Mouse (Mus musculus): Measurements from ENCODE around the gene Yif1b. TPM values are rescaled to one million over a fixed set of nuclear protein-coding genes. Genes with fewer than 3 reads are reported as not detected.

The Yif1b gene
- total and polyA plus RNA-seq, 3 experiments = 94.8 to 143 TPM; not detected in 1

GRCm38 (mm10) chr7:29288942-29289638, 51.0 kb downstream of the Yif1b start, which contains the start of gene Ppp1r14a:
Gene Ppp1r14a (plus strand): TSS chr7:29289308.
- peaks cover 14 to 21% of the 10 kb centered on the region in 2 experiments for H3K4me1 ChIP-seq (ENCODE audit: control insufficient read depth in 1 of 2, insufficient read depth in 2 of 2, low read length in 2 of 2)
- no peak within 1 kb of the TSS for H3K27ac ChIP-seq (ENCODE audit: control insufficient read depth, low read depth, low read length)
- peak; percentile 77 to 91 (median 79) for TF ChIP-seq CTCF (IDR thresholded peaks at IDR 0.05 in 2 of 3, conservative IDR thresholded peaks at IDR 0.05 in 1 of 3; ENCODE audit: control insufficient read depth in 1 of 3, insufficient read depth in 1 of 3, low read depth in 2 of 3, low read length in 3 of 3, poor library complexity in 1 of 3, severe bottlenecking in 1 of 3)
- TF ChIP-seq NELFE (IDR thresholded peaks at IDR 0.05; ENCODE audit: low read depth, low read length) = peak; percentile 42
- TF ChIP-seq BHLHE40 (IDR thresholded peaks at IDR 0.05; ENCODE audit: borderline replicate concordance, low read depth, low read length) = 0 out of 2 replicates have a peak, but pooled peaks have one; percentile 30
- peak; percentile 70 for TF ChIP-seq SIN3A (IDR thresholded peaks at IDR 0.05; ENCODE audit: low read length)
- peak; percentile 47; the same call in 1 of the 2 replicates for TF ChIP-seq MXI1 (IDR thresholded peaks at IDR 0.05; ENCODE audit: low read depth, low read length)
- no peak for TF ChIP-seq GATA1 (IDR thresholded peaks at IDR 0.05; ENCODE audit: low read depth, low read length)
- peak; percentile 36; the same call in 1 of the 2 replicates for TF ChIP-seq ZC3H11A (IDR thresholded peaks at IDR 0.05; ENCODE audit: low read depth, low read length)
- TF ChIP-seq USF2 (IDR thresholded peaks at IDR 0.05; ENCODE audit: borderline replicate concordance in 1 of 2, insufficient read depth in 1 of 2, low read depth in 1 of 2, low read length in 2 of 2) = no peak
- 0 out of 2 replicates have a peak, but pooled peaks have one; percentile 8 for TF ChIP-seq ELF1 (IDR thresholded peaks at IDR 0.05; ENCODE audit: low read depth, low read length)
- peak; percentile 43; the same call in 1 of the 2 replicates for TF ChIP-seq HCFC1 (IDR thresholded peaks at IDR 0.05; ENCODE audit: low read depth, low read length)
- TF ChIP-seq NRF1 (IDR thresholded peaks at IDR 0.05; ENCODE audit: insufficient read depth, low read depth, low read length, poor library complexity, severe bottlenecking) = peak; percentile 31; the same call in 1 of the 2 replicates
- 0 out of 2 replicates have a peak, but pooled peaks have one; percentile 42 for TF ChIP-seq ZMIZ1 (IDR thresholded peaks at IDR 0.05; ENCODE audit: low read depth, low read length)
- peak; percentile 21 to 59; a peak in 2 of 4 replicates for TF ChIP-seq POLR2A (IDR thresholded peaks at IDR 0.05; ENCODE audit: control insufficient read depth in 1 of 2, insufficient read depth in 1 of 2, low read depth in 1 of 2, low read length in 2 of 2, poor library complexity in 1 of 2)
- TF ChIP-seq UBTF (IDR thresholded peaks at IDR 0.05; ENCODE audit: borderline replicate concordance, insufficient read depth, low read depth, low read length) = no peak
- peak; percentile 71 for TF ChIP-seq SMC3 (IDR thresholded peaks at IDR 0.05; ENCODE audit: low read depth, low read length)
- TF ChIP-seq TBP (IDR thresholded peaks at IDR 0.05; ENCODE audit: low read depth, low read length) = no peak
- 0 out of 2 replicates have a peak, but pooled peaks have one; percentile 6 for TF ChIP-seq TCF12 (IDR thresholded peaks at IDR 0.05; ENCODE audit: low read depth, low read length)
- no peak for TF ChIP-seq EP300 (IDR thresholded peaks at IDR 0.05; ENCODE audit: low read depth in 1 of 2, low read length in 2 of 2)
- no peak for TF ChIP-seq E2F4 (IDR thresholded peaks at IDR 0.05; ENCODE audit: borderline replicate concordance, low read depth, low read length)
- no peak for TF ChIP-seq MYC (IDR thresholded peaks at IDR 0.05; ENCODE audit: low read depth, low read length)
- peak; percentile 30 for TF ChIP-seq RAD21 (IDR thresholded peaks at IDR 0.05; ENCODE audit: low read depth, low read length)
- TF ChIP-seq CHD1 (IDR thresholded peaks at IDR 0.05; ENCODE audit: low read depth, low read length) = no peak
- peak; percentile 75; the same call in 1 of the 2 replicates for TF ChIP-seq MAZ (IDR thresholded peaks at IDR 0.05; ENCODE audit: low read depth, low read length)
- H3K9ac ChIP-seq (ENCODE audit: control insufficient read depth, low read depth, low read length, poor library complexity, severe bottlenecking) = peak within 1 kb of the TSS; percentile 70
- H3K4me3 ChIP-seq (ENCODE audit: control insufficient read depth in 1 of 2, insufficient read depth in 1 of 2, low read depth in 2 of 2, low read length in 2 of 2) = peak within 1 kb of the TSS; percentile 68 to 95
- H3K79me2 ChIP-seq (ENCODE audit: control insufficient read depth, insufficient read depth, low read length, poor library complexity) = no peaks in the 10 kb centered on the region
- H3K27me3 ChIP-seq (ENCODE audit: control insufficient read depth in 1 of 2, insufficient read depth in 2 of 2, low read length in 2 of 2) = no peaks in the 10 kb centered on the region
- H3K9me3 ChIP-seq (replicated peaks; ENCODE audit: insufficient read depth, low read length) = no peaks in the 10 kb centered on the region
- peak; percentile 81 for DNase-seq (ENCODE audit: low read depth, low spot score)
- peaks cover 0 to 8% of the 10 kb centered on the region in 2 experiments; a peak in 2 of 4 replicates for H3K36me3 ChIP-seq (ENCODE audit: control insufficient read depth in 1 of 2, insufficient read depth in 2 of 2, low read length in 2 of 2)
